Mouse (Mus musculus) kidney, adult 2 months (tissue): ENCODE data around the gene Shcbp1l. TPM values are rescaled to one million over a fixed set of nuclear protein-coding genes. Genes with fewer than 3 reads are reported as not detected.
"Not testable (repeated sequence)": the region's sequence is repeated elsewhere in the genome, so short reads cannot be mapped to it uniquely, and the experiment has no call there.

Source experiments
- DNase-seq: peaks from one replicate; pipeline ENCODE4 v3.0.0; 2021
- H3K27ac ChIP-seq: fragments of 200-500 bp; 2 replicates; pipeline ENCODE4 v1.5.1; 2012; ENCODE audit warnings: low read depth, low read length, control low read depth, inconsistent platforms; ENCODE audit not compliant: insufficient read depth
- H3K27me3 ChIP-seq: fragments of 200-500 bp; replicated peaks from 2 replicates; pipeline ENCODE4 v1.6.1; 2012; ENCODE audit warnings: mild to moderate bottlenecking, moderate library complexity, low read length, inconsistent platforms; ENCODE audit not compliant: control insufficient read depth, insufficient read depth
- H3K36me3 ChIP-seq: fragments of 200-500 bp; 2 replicates; pipeline ENCODE4 v1.6.1; 2012; ENCODE audit warnings: mild to moderate bottlenecking, moderate library complexity, low read length, inconsistent platforms; ENCODE audit not compliant: control insufficient read depth, insufficient read depth
- H3K4me1 ChIP-seq: fragments of 200-500 bp; 2 replicates; pipeline ENCODE4 v1.6.1; 2011; ENCODE audit warnings: low read length; ENCODE audit not compliant: control insufficient read depth, insufficient read depth
- H3K4me3 ChIP-seq: fragments of 200-500 bp; 2 replicates; pipeline ENCODE4 v1.5.1; 2011; ENCODE audit warnings: mild to moderate bottlenecking, low read depth, low read length, control low read depth; ENCODE audit not compliant: insufficient read depth
- CTCF ChIP-seq: fragments of 200-500 bp; conservative IDR thresholded peaks from 2 replicates; pipeline ENCODE4 v1.5.1; 2011; ENCODE audit warnings: low read depth, mild to moderate bottlenecking, control low read depth, low read length, moderate library complexity, mixed read lengths; ENCODE audit not compliant: insufficient read depth, insufficient read length
- POLR2A ChIP-seq: fragments of 200-500 bp; IDR thresholded peaks from one replicate; pipeline ENCODE4 v1.6.1; 2011; ENCODE audit warnings: low read depth, low read length, control low read depth
- WGBS: fragments of 180-500 bp; shearing (Covaris S2); methylation state at CpG from one replicate; pipeline ENCODE4 v1.1.7; 2018; 5-methylcytosine and 5-hydroxymethylcytosine counted together
- polyA plus RNA-seq: library from polyadenylated mRNA; depleted of rRNA; stranded (reverse); fragments of >200 nt; gene quantifications from 2 replicates; pipeline ENCODE4 v1.2.3, GENCODE M21; 2012

Shcbp1l gene
- polyA plus RNA-seq, 1 experiment, result 0.06 TPM

GRCm38 (mm10) chr1:153414962-153415361 is 10.0 kb upstream of the Shcbp1l start:
- Histone ChIP-seq H3K27me3 (no peaks in the 10 kb centered on the region), H3K27ac (no peak overlapping the region), H3K4me3 (no peak overlapping the region), H3K4me1 (no peaks in the 10 kb centered on the region), H3K36me3 (no peaks in the 10 kb centered on the region)
- WGBS, result 86% methylated on average over 4 of the region's 4 CpGs
- TF ChIP-seq POLR2A, result no peak
- no peak for TF ChIP-seq CTCF
- peak; percentile 64 for DNase-seq

GRCm38 (mm10) chr1:153415742-153416141 is 9.2 kb upstream of the Shcbp1l start:
- H3K27me3 ChIP-seq, H3K27ac ChIP-seq, H3K4me1 ChIP-seq, H3K36me3 ChIP-seq, H3K4me3 ChIP-seq, DNase-seq: not testable (repeated sequence)
- 67% methylated on average over 3 of the region's 5 CpGs for WGBS

GRCm38 (mm10) chr1:153416271-153416832 is 8.6 kb upstream of the Shcbp1l start:
- 76% methylated on average over 3 of the region's 3 CpGs for WGBS
- not testable (repeated sequence) for H3K27me3 ChIP-seq, H3K36me3 ChIP-seq, H3K4me1 ChIP-seq, H3K27ac ChIP-seq, H3K4me3 ChIP-seq, DNase-seq

DNA sequence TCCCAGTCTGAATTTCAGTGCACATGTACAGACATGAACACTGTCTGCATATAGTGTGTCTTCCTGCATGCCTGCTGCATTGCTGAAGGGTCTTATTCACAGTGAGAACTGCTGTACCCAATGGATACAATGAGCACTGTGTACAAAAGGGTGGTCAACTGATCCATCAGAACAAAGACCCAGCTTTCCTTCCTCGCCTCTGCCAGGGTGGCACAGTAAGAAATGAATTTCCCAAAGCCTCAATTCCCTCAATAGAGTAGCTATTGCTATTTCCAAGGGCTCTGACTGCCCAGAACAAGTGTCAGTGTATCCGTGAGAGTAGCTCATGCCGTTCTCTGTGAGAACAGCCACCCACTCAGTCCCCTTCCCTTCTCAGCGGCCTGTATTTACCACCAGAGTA is 7.2 kb upstream of the Shcbp1l start:
- H3K36me3 ChIP-seq, H3K4me1 ChIP-seq, H3K4me3 ChIP-seq, H3K27ac ChIP-seq, H3K27me3 ChIP-seq, DNase-seq: not testable (repeated sequence)
- WGBS, result 96% methylated on average over 4 of the region's 4 CpGs

DNA sequence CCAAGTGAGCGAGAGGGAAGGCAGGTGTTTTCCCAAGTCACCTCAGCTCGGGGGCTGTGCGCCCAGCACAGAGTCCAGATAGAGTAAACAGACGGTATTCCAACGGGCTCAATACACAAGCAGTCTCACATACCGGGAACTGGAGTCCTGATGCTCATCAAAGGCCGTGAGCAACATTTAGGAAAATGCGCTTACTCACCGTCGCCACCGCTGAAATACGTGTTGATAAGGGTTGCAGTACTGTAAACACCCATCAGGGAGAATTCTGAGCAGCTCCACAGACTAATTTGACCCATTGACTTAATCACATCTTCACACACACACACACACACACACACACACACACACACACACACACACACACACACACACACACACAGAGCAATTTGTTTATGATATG is 691 bp upstream of the Shcbp1l start:
- no peak for TF ChIP-seq CTCF
- TF ChIP-seq POLR2A, result no peak
- H3K36me3 ChIP-seq, result no peaks in the 10 kb centered on the region
- H3K27me3 ChIP-seq, result no peaks in the 10 kb centered on the region
- 31% methylated on average over 12 of the region's 12 CpGs for WGBS
- no peak overlapping the region for H3K27ac ChIP-seq
- no peak for DNase-seq
- peaks cover 4% of the 10 kb centered on the region; the same call in 1 of the 2 replicates for H3K4me1 ChIP-seq
- H3K4me3 ChIP-seq, result peak overlapping the region; percentile 47; the same call in 1 of the 2 replicates

- H3K4me1 ChIP-seq, result no peaks in the 10 kb centered on the region
- DNase-seq, result no peak
- TF ChIP-seq CTCF, result no peak
- no peak for TF ChIP-seq POLR2A
- H3K27me3 ChIP-seq, result no peaks in the 10 kb centered on the region
- no peak overlapping the region for H3K27ac ChIP-seq
- no peak overlapping the region for H3K4me3 ChIP-seq
- H3K36me3 ChIP-seq, result no peaks in the 10 kb centered on the region
- 78% methylated on average over 7 of the region's 7 CpGs for WGBS
Measured at GRCm38 (mm10) chr1:153431158-153431557, 6.2 kb downstream of the Shcbp1l start.

GRCm38 (mm10) chr1:153431701-153432100 is 6.7 kb downstream of the Shcbp1l start:
- Histone ChIP-seq H3K36me3 (no peaks in the 10 kb centered on the region), H3K4me3 (no peak overlapping the region), H3K27ac (no peak overlapping the region), H3K27me3 (no peaks in the 10 kb centered on the region), H3K4me1 (no peaks in the 10 kb centered on the region)
- 83% methylated on average over 10 of the region's 10 CpGs for WGBS
- DNase-seq, result no peak
- TF ChIP-seq CTCF (no peak), POLR2A (no peak)

- no peak overlapping the region for H3K4me3 ChIP-seq
- DNase-seq, result no peak
- WGBS, result 99% methylated on average over 2 of the region's 2 CpGs
- TF ChIP-seq POLR2A (no peak), CTCF (no peak)
- H3K27ac ChIP-seq, result no peak overlapping the region
- H3K36me3 ChIP-seq, result no peaks in the 10 kb centered on the region
- H3K4me1 ChIP-seq, result no peaks in the 10 kb centered on the region
- H3K27me3 ChIP-seq, result no peaks in the 10 kb centered on the region
Measured at GRCm38 (mm10) chr1:153432329-153432728, 7.4 kb downstream of the Shcbp1l start.
